Mouse (Mus musculus) lung, embryonic 14.5 days (tissue): Measurements from ENCODE around the gene Olfr1221. TPM values are rescaled to one million over a fixed set of nuclear protein-coding genes. Genes with fewer than 3 reads are reported as not detected.
"Not testable (repeated sequence)": the region's sequence is repeated elsewhere in the genome, so short reads cannot be mapped to it uniquely, and the experiment has no call there.

Experiments
- ATAC-seq: fragments of 200-750 bp; cut with Nextera tagmentation; 2 replicates; pipeline ENCODE4 v1.8.0; 2017; ENCODE audit warnings: mild to moderate bottlenecking, moderate TSS enrichment, moderate library complexity; ENCODE audit not compliant: insufficient read depth
- DNase-seq: peaks from one replicate; pipeline ENCODE4 v3.0.0-alpha.2; 2015
- H3K27ac ChIP-seq: fragments of 300-500 bp; sonication (generic); 2 replicates; pipeline ENCODE4 v1.5.1; 2014; ENCODE audit warnings: low read depth, mild to moderate bottlenecking, moderate library complexity
- H3K27me3 ChIP-seq: fragments of 300-500 bp; sonication (generic); 2 replicates; pipeline ENCODE4 v1.6.1; 2014; ENCODE audit warnings: low read length, control low read depth; ENCODE audit not compliant: insufficient read depth
- H3K36me3 ChIP-seq: fragments of 300-500 bp; sonication (generic); 2 replicates; pipeline ENCODE4 v1.6.1; 2014; ENCODE audit warnings: control low read depth; ENCODE audit not compliant: insufficient read depth
- H3K4me1 ChIP-seq: fragments of 300-500 bp; sonication (generic); 2 replicates; pipeline ENCODE4 v1.6.1; 2014; ENCODE audit warnings: antibody characterized with exemption, control low read depth; ENCODE audit not compliant: insufficient read depth
- H3K4me2 ChIP-seq: fragments of 300-500 bp; sonication (generic); 2 replicates; pipeline ENCODE4 v1.6.1; 2014; ENCODE audit warnings: mild to moderate bottlenecking
- H3K4me3 ChIP-seq: fragments of 300-500 bp; sonication (generic); 2 replicates; pipeline ENCODE4 v1.5.1; 2014; ENCODE audit warnings: low read depth, low read length
- H3K9ac ChIP-seq: fragments of 300-500 bp; sonication (generic); 2 replicates; pipeline ENCODE4 v1.6.1; 2014
- H3K9me3 ChIP-seq: fragments of 300-500 bp; sonication (generic); 2 replicates; pipeline ENCODE4 v1.6.1; 2016; ENCODE audit warnings: low read depth, low read length, control low read depth
- CTCF ChIP-seq: IDR thresholded peaks from 2 replicates; pipeline ENCODE4 v1.5.1; 2016; ENCODE audit warnings: antibody characterized with exemption, low read depth
- WGBS: fragments of 180-500 bp; shearing (Covaris S2); extraction: QIAGEN DNeasy Blood & Tissue Kit; methylation state at CpG from one replicate; pipeline ENCODE4 v1.1.7; 2014; 5-methylcytosine and 5-hydroxymethylcytosine counted together
- polyA plus RNA-seq: library from polyadenylated mRNA; unstranded; fragments of >200 nt; fragmentation: Nextera tagmentation; extraction: Ambion mirVana; gene quantifications from 2 replicates; pipeline ENCODE4 v1.2.1, GENCODE M21; 2014

Gene Olfr1221
- not detected in 2 replicates for polyA plus RNA-seq

- Histone ChIP-seq H3K9me3 (no peaks in the 10 kb centered on the region), H3K27me3 (no peaks in the 10 kb centered on the region), H3K4me3 (no peak within 1 kb of the TSS), H3K36me3 (no peaks in the 10 kb centered on the region), H3K27ac (no peak within 1 kb of the TSS), H3K4me2 (no peak within 1 kb of the TSS), H3K9ac (no peak within 1 kb of the TSS), H3K4me1 (no peaks in the 10 kb centered on the region)
- ATAC-seq (no peak), DNase-seq (no peak)
- TF ChIP-seq CTCF, result no peak
- 71% methylated on average over 2 of the region's 2 CpGs for WGBS
Observed at GRCm38 (mm10) chr2:89117183-89117582, at the start of gene Olfr1221. Gene Olfr1221 (minus strand): TSS chr2:89117283.

DNA sequence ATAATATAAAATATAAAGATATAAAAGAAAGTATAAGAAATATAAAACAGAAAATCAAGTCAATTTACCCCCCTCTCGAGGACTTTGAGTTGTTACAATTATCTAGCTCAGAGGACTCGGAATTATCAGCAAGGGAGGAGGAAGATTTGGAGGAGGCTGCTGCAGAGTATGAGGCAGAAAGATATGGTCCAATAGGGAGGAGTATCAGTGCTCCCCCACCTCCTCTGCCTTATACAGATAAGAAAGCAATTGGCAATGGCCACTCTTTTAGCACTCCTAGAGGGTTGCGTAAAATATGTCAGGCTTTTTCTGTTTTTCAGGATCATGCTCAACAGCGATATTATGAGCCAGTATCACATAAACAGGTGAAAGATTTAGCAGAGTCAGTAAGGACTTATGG lies 47.6 kb upstream of the Olfr1221 start:
- not testable (repeated sequence) for DNase-seq, H3K27ac ChIP-seq, ATAC-seq, H3K4me1 ChIP-seq, H3K9me3 ChIP-seq, H3K36me3 ChIP-seq, H3K9ac ChIP-seq, H3K27me3 ChIP-seq, H3K4me3 ChIP-seq, H3K4me2 ChIP-seq
- WGBS, result 87% methylated on average over 4 of the region's 4 CpGs

GRCm38 (mm10) chr2:89163991-89164390 lies 46.9 kb upstream of the Olfr1221 start, which contains the start of gene Olfr1224-ps1:
Gene Olfr1224-ps1 (minus strand): TSS chr2:89164091.
- not testable (repeated sequence) for H3K9me3 ChIP-seq, H3K4me1 ChIP-seq, DNase-seq, H3K36me3 ChIP-seq, H3K27me3 ChIP-seq, H3K4me2 ChIP-seq, H3K27ac ChIP-seq, H3K4me3 ChIP-seq, H3K9ac ChIP-seq, ATAC-seq
- WGBS, result 93% methylated on average over 8 of the region's 8 CpGs

DNA sequence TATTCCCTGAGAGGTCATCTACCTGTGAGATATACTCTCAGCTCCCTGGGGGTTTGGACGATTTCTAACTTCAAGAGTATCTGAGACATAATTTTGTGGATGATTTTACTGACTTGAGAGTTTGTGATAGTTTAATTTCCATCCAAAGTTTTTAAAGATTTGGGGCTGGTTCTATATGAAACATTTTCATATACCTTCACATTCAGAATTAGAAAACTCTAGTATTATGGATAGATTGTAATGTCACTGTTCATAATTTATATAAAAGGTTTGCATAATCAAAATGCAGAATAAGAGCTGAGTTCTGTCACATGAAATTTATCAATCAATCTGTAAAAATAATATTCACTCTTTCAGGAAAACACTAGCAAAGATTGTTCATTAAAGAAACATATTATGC lies 34.4 kb upstream of the Olfr1221 start, which contains the start of gene Olfr1223:
TSS of gene Olfr1223 (minus strand) at position 101 of the 400 bp plus-strand sequence.
- TF ChIP-seq CTCF, result no peak
- Histone ChIP-seq H3K27me3 (no peaks in the 10 kb centered on the region), H3K27ac (no peak within 1 kb of the TSS)

DNA sequence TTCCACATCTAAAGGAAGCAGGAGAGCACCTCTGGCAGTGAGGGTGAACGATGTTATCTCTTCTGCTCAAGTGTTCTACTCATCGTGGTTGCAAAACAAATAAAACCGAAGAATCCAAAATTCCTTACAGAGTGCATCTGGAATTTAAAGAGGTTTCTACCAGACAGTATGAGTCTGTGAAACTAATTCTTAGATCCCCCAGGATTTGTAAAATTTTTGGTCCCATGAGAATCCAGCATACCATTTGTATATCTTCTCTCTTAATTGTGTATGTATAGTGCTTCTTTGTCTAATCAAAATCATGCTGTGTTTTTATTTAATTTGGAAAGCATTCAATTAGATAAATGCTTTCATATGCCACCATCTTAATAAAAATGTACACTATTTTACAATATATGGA lies 15.9 kb upstream of the Olfr1221 start, which contains the start of gene Olfr1222:
TSS of gene Olfr1222 (minus strand) at position 101 of the 400 bp plus-strand sequence.
- no peak for ATAC-seq
- 40% methylated on average over 3 of the region's 3 CpGs for WGBS
- no peak for DNase-seq
- no peak for TF ChIP-seq CTCF
- no peak within 1 kb of the TSS for H3K9ac ChIP-seq
- no peak within 1 kb of the TSS for H3K4me2 ChIP-seq
- H3K27me3 ChIP-seq, result no peaks in the 10 kb centered on the region
- no peaks in the 10 kb centered on the region for H3K9me3 ChIP-seq
- H3K4me3 ChIP-seq, result no peak within 1 kb of the TSS
- H3K36me3 ChIP-seq, result no peaks in the 10 kb centered on the region
- H3K4me1 ChIP-seq, result no peaks in the 10 kb centered on the region
- H3K27ac ChIP-seq, result no peak within 1 kb of the TSS

More for the DNA sequence above, 34.4 kb upstream of the Olfr1221 start, which contains the start of gene Olfr1223:
- 67% methylated on average over 1 of the region's 1 CpGs for WGBS
- Histone ChIP-seq H3K9me3 (no peaks in the 10 kb centered on the region), H3K4me2 (no peak within 1 kb of the TSS), H3K4me3 (no peak within 1 kb of the TSS), H3K4me1 (no peaks in the 10 kb centered on the region), H3K36me3 (no peaks in the 10 kb centered on the region), H3K9ac (no peak within 1 kb of the TSS)
- DNase-seq (no peak), ATAC-seq (no peak)

DNA sequence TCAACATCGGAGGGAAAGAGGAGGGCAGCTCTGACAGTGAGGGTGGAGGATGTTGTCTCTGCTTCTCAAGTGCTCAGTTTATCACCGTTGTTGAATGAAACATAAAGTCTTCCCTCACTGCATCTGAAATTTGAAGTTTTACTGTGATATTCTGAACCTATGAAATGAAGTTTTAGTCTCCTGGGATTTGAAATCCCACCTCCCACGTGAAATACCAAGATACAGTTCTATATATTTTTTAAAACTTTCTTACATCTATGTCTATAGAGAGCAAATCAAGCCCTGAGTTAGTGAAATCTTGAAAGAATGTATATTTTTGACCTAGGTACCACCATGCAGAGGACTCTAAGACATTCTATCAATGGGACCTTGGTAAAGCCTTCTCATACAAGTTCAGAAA lies 10.3 kb downstream of the Olfr1221 start, which contains the start of gene Olfr1220:
TSS of gene Olfr1220 (minus strand) at position 101 of the 400 bp plus-strand sequence.
- Histone ChIP-seq H3K4me1 (no peaks in the 10 kb centered on the region), H3K27me3 (no peaks in the 10 kb centered on the region), H3K27ac (no peak within 1 kb of the TSS), H3K4me2 (no peak within 1 kb of the TSS), H3K36me3 (no peaks in the 10 kb centered on the region), H3K4me3 (no peak within 1 kb of the TSS), H3K9me3 (no peaks in the 10 kb centered on the region), H3K9ac (no peak within 1 kb of the TSS)
- no peak for ATAC-seq
- WGBS, result 76% methylated on average over 3 of the region's 3 CpGs
- no peak for DNase-seq
- no peak for TF ChIP-seq CTCF

GRCm38 (mm10) chr2:89105651-89106050 lies 11.4 kb downstream of the Olfr1221 start:
- H3K9ac ChIP-seq, result no peak overlapping the region
- no peaks in the 10 kb centered on the region for H3K27me3 ChIP-seq
- H3K4me1 ChIP-seq, result no peaks in the 10 kb centered on the region
- no peak overlapping the region for H3K4me2 ChIP-seq
- H3K36me3 ChIP-seq, result no peaks in the 10 kb centered on the region
- no peaks in the 10 kb centered on the region for H3K9me3 ChIP-seq
- DNase-seq (no peak), ATAC-seq (no peak)
- TF ChIP-seq CTCF, result no peak
- H3K27ac ChIP-seq, result no peak overlapping the region
- no peak overlapping the region for H3K4me3 ChIP-seq

DNA sequence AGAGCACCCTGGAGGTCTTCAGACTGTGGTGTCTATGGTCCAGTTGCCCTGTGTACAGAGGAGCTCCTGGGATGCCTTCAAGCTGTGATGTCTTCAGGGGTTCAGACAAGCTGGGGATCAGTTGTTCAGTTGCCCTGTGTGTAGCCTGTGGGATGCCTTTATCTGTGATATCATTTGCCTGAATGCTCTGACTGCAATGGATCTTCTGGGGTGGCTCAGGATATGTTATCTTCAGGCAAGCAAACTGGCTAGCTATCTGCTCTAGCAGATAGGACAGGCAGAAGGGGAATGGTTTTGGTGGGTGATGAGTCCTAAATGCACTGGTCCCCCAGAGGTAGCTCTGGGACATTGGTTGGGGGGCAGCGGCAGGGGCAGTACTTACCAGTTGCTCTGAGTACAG lies 23.2 kb downstream of the Olfr1221 start:
- Histone ChIP-seq H3K4me1 (no peaks in the 10 kb centered on the region), H3K4me3 (no peak overlapping the region), H3K4me2 (no peak overlapping the region), H3K27ac (no peak overlapping the region), H3K9ac (no peak overlapping the region), H3K36me3 (no peaks in the 10 kb centered on the region), H3K9me3 (no peaks in the 10 kb centered on the region), H3K27me3 (no peaks in the 10 kb centered on the region)
- ATAC-seq (no peak), DNase-seq (no peak)
- WGBS, result 92% methylated on average over 1 of the region's 1 CpGs
- no peak for TF ChIP-seq CTCF
